Mouse (Mus musculus) 416B (cell line): ENCODE results near the gene Srl.

Experiments used
- DNase-seq: peaks from one replicate; pipeline ENCODE4 v3.0.0; 2011; ENCODE audit warnings: low read depth

Gene Srl

GRCm38 (mm10) chr16:4519157-4519556 lies 22.5 kb downstream of the Srl start:
- no peak for DNase-seq

- no peak for DNase-seq
These were observed 23.7 kb downstream of the Srl start for GRCm38 (mm10) chr16:4517906-4518305.

DNA sequence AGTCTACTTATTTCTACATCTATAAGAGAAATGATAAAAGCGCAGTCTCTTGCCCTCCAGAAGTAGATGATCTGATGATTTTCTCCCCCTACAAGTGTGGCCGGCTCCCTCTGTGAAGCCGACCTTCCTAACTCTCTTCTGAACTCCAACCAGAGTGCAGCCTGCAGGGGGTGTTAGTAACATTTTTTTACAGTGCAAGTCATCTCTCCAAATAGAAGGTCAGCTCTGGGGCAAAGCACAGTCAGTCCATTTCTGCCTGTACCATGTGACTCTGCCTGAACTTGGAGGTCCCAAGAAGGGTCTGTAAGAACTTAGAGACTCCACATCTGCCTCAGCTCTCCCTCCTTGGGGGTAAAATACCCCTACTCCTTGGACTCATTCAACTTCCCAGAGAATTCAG lies 27.2 kb downstream of the Srl start:
- DNase-seq = no peak

DNA sequence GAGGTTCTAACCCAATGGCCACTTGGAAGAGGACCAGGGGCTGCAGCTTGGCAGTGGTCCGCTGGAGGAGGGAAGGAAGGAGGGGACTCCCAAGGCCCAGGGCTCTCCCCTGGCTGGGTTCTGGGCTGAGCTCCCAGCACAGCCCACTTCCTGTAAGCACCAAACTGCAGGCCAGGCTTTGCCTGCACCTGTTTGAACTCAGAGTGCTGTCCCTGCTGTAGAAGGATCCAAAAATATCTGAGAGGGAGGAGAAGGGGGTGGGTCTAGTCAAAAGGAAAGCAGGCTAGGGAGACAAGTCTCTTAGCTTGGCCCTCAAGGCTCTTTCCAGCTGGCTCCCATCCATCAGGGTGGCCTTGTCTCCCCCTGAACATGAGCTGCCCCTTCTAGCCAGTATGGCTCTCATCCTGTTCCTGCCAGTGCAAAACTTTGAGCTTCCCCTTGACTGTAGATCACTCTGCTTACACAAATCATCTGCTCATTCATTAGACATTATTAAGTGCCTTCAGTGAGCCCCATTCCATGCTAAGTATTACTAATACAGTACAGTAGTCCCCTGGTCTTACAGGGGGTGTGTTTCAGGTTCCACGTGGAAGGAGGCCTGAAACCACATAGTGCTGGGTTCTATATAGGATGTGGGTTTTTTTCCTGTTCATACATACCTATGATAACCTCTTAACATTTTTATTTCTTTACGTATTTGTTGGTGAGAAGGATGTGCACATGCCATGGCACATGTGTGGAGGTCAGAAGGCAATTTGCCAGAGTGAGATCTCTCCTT lies 28.8 kb downstream of the Srl start:
- peak; percentile 70 for DNase-seq

GRCm38 (mm10) chr16:4511371-4511770 lies 30.2 kb downstream of the Srl start:
- DNase-seq = no peak

DNA sequence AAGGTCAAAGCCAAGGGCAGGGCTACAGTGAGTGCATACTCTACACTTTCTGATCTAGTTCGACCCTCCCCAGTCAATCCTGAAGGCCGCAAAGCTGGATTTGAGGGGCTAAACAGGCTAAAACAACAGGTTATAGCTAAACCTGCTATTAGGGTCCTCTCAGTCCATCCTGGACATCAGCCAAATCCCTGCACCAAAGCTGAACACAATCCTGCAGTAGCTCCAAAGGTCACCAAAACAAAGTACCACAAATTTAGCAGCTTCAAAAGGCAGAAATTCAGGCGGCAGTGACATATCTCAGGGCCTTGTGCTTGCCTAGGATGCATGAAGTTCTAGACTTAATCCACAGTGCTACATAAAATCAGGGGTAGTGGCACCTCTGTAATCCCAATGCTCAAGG lies 35.4 kb downstream of the Srl start:
- DNase-seq = no peak

GRCm38 (mm10) chr16:4503495-4503894 lies 38.1 kb downstream of the Srl start:
- DNase-seq = peak; percentile 21

DNA sequence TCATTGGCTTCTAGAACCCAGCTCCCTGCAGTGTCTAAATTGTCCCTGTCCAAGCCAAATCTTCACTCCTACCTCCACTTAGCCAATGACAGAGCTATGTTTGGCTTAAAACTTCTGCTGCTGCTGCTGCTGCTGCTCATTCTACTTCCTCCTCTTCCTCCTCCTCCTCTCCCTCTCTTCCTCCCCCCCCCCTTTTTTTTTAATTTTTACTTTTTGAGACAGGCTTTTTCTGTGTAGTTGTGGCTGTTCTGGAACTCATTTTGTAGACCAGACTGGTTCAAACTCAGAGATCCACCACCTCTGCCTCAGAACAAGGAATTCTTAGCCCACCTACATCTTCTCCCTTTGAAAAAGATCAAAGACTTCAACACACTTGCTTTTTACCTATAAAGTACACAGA lies 39.0 kb downstream of the Srl start:
- DNase-seq = no peak

GRCm38 (mm10) chr16:4501703-4502102 lies 39.9 kb downstream of the Srl start:
- DNase-seq = no peak

DNA sequence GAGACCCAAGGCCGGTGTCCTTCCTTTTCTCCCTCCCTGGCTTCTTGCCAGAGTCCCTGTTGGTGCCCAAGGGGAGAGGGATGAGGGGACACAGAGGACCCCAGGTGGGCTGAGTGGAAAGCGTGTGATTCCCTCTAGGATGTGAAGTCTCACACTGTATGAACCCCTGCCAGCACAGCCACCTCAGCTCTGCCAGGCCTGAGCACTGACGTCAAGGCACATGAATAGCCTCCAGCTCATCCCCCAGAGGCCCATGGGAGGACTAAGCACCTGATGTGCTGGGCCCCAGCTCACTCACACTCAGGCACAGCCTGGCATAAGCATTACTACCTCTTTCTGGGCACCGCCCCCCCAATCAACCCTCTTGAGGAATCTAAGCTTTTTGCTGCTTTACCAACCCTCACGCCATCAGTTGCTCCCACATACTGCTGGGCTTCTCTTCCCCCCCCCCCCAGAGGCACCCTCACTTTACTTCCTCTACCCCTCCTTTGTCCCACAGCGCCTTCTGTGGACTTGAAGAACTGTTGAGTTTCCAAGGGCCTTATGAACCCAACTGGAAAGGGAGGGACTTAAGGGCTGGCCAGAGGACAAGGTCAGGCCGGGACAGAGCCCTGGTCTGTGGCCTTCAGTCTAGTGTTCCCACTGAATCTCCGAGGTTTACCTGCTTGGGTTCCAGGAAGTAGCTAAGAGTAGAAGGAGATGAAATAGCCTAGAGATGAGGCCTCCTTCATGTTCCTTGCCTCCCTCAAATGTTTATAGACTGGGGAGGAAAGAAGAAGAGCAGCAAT lies 40.8 kb downstream of the Srl start:
- no peak for DNase-seq

DNA sequence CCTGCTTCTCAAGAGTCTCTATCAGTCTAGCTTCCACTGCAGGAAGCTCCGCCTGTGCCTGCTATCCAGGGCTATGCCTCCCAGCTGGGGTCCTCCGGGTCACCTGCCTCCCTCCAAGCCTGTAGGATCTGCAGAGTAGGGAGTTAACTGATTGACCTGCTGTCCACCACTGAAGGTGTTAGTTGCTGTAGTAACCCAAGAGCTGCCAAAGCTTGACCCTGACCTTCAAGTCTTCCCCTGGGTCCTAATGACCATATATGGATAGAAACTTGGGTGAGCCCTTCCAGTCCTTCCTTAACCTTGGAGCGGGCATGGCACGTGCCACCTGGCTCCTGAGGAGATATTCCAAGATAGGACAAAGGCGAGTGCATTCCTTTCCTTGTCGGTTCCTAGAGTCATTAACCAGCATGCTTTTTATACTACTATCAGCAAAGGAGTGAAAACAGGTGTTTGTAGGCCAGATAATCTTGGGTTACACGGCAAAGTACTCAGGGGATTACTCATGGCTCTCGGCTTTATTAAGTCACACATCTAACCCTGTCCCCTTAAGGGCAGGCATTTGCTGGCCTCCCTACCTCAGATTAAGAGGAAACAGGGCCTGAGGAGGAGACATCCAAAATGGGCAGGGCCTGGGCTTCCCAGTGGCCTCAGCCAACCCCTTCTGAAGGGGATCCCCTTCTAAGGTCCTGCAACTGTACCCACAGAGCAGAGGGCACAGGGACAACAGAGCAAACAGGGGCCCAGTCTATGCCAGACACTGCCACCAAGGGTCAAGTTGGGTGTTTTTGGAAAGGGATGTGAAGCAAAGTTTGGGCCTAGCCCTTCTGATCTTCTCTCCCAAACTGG lies 43.6 kb downstream of the Srl start:
- DNase-seq = no peak

DNA sequence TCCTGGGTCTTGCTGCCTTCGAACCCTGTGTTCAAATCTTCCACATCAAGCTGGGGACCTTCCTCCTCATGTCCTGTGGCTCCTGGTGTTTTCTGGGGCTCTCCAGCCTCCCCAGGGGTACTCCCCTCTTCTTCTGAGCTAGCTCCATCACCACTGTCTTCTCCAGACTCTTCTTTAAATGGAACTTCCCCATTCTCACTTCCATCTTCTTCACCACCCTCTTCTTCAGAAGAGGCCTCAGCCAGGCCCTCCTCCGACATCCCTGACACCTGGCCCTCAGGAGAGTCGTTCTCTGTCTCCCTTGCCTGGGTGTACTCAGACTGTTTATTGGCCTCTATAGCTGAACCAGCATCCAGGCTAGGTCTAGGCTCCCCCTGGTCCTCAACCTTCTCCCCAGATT lies 45.1 kb downstream of the Srl start:
- no peak for DNase-seq

DNA sequence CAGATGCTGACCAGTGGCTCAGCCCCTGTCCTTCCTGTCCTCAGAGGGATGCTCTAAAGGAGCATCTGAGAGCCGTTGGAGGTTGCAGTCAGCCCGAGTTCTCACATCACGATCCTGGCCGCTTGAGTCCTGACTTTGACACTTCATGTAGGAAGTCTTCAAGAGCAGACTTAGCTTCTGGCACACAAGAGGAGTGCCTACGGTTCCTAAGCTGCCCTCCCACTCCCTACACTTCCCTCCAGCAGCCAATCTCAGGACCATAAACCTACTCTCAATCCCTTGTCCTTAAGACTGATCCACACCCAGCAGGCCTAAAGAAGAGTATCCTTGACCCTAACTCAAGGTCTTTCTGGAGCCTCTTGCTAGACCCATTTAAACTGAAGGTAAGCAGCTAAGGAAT lies 45.8 kb downstream of the Srl start:
- no peak for DNase-seq

GRCm38 (mm10) chr16:4492777-4493563 lies 48.6 kb downstream of the Srl start:
- no peak for DNase-seq

DNA sequence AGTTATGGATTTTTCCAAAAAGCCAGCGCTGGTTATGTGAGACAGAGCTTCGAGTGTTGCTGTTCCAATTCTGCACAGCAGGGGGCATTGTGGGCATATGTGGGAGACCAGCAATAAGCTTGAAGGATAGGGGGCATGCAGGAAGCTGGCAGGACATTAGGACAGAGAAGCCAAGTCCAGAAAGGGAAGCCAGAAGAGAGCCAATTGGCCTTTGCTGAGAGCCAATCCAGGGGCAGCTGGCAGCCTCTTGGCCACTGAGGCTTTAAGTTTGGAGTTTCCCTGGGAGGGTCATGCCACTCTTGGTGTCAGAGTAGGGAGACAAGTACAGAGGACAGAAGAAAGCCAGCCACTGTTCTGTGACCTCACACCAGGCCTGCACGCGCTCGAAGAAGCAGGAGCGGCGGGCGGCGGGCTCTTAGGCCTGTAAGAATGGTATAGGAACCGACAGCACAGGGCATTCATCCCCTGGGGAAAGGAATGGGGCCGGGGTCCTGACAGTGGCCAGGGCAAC lies 52.4 kb downstream of the Srl start:
- DNase-seq = peak; percentile 93

DNA sequence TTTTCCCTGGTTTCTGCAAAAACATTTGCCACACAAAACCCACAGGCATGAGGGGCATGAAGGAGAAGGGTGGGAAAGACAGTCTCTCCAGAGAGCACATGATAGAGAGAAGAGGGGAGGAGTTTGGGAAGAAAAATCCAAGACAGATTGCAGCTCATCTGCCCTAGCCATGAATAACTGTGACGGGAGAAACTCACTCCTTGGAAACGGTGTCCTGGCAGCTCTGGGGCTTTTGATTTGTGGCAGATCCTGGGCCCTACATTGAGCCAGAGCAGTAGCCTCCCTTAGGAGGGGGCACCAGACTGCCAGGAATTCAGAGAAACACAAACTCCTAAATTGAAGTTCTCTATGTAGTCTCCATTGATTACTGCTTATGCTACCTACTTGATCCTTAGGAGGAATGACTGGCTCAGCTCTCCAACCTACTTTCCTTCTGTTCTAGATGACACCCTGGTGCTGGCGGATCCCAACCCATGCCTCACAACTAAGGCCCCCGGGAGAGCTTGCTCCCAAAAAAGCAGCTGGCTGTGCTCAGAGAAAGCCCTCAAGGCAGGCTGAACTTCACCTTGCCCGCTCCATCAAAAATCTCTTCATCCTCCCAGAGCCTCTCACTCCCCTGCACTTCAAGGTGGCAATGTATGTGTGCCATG lies 60.9 kb downstream of the Srl start:
- no peak for DNase-seq

- DNase-seq = peak; percentile 19
These were observed 63.9 kb downstream of the Srl start for GRCm38 (mm10) chr16:4477591-4478215.

DNA sequence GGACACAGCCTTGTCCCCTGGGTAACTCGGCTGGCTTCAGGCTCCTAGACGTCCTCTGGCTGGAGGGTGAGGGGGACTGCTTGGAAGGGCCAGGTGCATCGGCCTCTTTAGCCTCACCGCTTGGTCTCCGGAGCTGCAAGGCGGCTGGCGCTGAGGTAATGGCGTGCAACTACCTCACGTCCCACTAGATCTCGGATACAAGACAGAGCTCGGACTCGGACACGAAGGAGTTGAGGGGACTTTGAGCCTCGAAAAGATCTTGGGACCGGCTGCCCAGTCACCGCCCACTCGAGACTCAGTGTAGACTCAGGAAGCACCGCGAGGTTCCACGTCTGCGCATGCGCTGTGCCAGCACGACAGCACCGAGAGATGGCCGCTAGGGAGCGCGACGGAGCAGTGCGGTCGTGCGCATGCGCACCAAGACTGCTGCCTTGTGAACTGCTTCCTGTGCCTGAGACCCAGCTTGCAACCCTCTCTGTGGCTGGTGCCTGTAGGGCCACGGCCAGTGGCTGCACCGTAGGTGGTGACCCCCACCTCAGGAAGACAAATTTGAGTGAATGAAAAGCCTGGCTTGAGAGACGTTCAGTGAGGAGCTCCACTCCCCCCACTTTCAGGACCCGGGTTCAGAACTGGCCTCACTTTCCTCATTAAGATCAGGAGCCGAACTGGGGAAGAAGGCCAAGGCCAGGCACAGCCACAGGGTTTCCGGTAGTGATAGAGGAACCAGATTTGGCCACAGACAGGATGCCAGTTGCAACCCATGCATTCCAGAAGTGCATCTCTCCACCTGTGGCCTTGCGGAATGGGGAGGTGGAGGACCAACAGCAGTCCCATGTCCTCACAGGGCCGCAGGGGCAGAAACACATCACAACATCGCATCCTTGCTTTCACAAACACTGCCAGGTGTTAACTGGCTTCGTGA lies 66.5 kb downstream of the Srl start:
- DNase-seq = peak; percentile 96
